Mouse (Mus musculus): ENCODE measurements around the gene Mafg. TPM values are rescaled to one million over a fixed set of nuclear protein-coding genes. Genes with fewer than 3 reads are reported as not detected.

Mafg gene
- polyA plus RNA-seq, 1 experiment from 2014 or later, result 36.4 TPM

DNA sequence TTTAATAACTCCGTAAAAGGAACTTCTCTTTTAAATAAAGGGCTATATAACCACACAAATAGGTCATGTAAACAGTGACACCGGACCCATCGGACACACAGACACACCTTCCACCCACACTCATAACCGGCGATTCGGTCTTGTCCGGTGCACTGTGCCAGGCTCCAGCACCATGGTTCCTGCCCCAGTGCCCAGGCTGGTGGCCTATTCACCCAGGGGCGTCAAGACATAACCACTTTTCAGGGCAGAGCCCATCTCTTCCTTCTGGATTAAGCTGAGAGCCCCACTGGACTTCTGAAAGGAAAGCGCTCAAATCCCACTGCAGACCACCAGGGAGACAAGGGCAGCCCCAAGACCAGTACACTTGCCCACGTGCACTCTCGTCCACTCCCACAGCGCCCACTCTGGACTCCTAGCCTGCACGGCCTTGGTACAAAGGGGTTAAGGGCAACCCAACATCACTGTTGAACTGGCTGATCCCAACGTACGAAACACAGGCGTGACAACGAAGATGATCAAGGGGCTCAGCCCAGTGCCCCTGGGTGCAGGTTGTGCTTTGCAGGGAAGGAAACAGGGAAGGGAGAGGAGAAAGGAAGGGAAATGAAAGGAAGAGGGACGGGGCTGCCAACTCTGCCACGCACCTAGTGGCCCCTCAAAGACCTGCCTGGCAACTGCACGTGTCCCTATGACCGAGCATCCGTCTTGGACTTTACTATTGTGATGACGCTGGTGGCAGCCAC, 4.6 kb downstream of the Mafg start:
- Histone ChIP-seq H3K9me3 (replicated peaks) (no peaks in the 10 kb centered on the region), H3K4me3 (replicated peaks) (no peak overlapping the region), H3K27me3 (no peaks in the 10 kb centered on the region), H3K36me3 (peaks cover 23% of the 10 kb centered on the region), H3K9ac (no peak overlapping the region), H3K4me1 (peaks cover 50% of the 10 kb centered on the region), H3K4me2 (replicated peaks) (no peak overlapping the region), H3K27ac (replicated peaks) (no peak overlapping the region)
- WGBS, result 92% methylated on average over 23 of the region's 23 CpGs
- no peak for ATAC-seq (ENCODE audit: insufficient number of reproducible peaks, low FRiP score, low TSS enrichment, low read depth)

DNA sequence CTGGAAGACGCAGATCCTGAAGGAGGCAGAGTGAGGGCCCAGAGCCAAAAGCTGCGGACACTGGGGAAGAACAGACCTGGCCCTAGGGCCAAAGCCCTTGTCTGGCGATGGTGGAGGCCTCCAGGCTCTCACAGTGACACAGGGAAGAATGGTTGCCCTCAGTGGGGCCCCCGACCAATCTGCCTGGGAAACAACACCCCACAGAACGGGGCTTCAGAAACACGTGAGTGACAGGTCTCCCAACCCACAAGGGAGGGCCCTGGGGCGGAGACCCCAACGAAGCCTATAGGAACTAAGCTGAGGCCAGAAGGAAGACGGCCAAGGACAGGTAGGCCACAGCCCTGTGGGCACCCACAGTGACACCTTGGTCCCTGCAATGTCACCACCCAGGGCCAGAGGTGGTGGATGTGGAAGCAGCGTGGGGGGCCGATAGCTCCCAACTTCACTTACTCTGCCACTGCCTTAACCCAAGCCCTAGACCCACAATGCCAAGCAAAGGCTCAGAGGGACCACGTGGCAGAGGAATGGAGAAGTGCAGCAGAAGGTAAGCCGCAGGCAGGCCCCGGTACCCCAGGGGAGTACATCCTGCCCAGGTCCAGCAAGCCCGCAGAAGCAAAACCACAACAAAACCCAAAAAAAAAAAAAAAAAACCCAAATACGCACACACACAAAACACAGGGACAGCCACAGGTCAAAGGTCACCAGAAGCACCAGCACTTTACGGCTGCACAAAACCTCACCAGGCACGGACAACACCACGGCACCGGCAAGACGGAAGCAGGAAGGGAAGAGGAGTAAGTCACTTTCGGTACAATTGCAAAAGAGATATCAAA, 5.7 kb downstream of the Mafg start:
- H3K4me1 ChIP-seq, result peaks cover 52% of the 10 kb centered on the region
- WGBS, result 79% methylated on average over 22 of the region's 22 CpGs
- no peaks in the 10 kb centered on the region for H3K9me3 ChIP-seq (replicated peaks)
- H3K4me3 ChIP-seq (replicated peaks), result no peak overlapping the region
- no peak overlapping the region for H3K9ac ChIP-seq
- H3K36me3 ChIP-seq, result peaks cover 31% of the 10 kb centered on the region
- H3K27ac ChIP-seq (replicated peaks), result no peak overlapping the region
- no peak overlapping the region for H3K4me2 ChIP-seq (replicated peaks)
- ATAC-seq (ENCODE audit: insufficient number of reproducible peaks, low FRiP score, low TSS enrichment, low read depth), result no peak
- no peaks in the 10 kb centered on the region for H3K27me3 ChIP-seq

- no peak overlapping the region for H3K27ac ChIP-seq (replicated peaks)
- peaks cover 35% of the 10 kb centered on the region for H3K36me3 ChIP-seq
- no peaks in the 10 kb centered on the region for H3K27me3 ChIP-seq
- no peak overlapping the region for H3K4me3 ChIP-seq (replicated peaks)
- 89% methylated on average over 11 of the region's 11 CpGs for WGBS
- H3K9me3 ChIP-seq (replicated peaks), result no peaks in the 10 kb centered on the region
- peaks cover 46% of the 10 kb centered on the region for H3K4me1 ChIP-seq
- H3K4me2 ChIP-seq (replicated peaks), result no peak overlapping the region
- H3K9ac ChIP-seq, result no peak overlapping the region
- ATAC-seq (ENCODE audit: insufficient number of reproducible peaks, low FRiP score, low TSS enrichment, low read depth), result no peak
Observed at GRCm38 (mm10) chr11:120626785-120627467, 6.5 kb downstream of the Mafg start.

DNA sequence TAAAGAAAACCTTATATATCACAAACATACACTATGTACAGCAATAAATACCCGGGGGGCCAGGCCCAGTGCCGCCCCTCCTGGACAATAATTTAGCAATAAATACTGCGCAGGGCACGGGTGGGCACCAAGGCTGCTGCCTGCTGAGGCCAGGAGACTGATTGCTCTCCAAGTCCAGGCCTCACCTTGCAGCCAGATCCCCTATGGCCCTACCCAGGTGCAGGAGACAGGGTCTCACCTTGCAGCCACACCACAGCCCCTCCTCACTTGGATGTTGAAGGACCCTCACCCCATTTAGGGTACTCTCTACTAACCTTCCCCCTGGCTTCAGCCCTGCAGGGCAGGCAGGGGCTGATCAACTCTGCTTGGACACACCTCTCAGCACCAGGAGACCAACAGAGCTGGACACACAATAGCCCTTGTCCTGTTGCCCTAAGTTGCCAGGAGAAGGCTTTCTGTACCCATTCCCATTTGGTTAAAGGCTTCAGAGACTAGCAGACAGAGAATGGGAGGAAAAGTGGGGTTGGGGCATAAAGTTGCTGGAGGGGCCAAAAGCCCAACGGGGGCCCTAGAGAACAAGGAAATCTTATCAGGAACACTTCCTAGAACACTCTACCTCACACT, 8.1 kb downstream of the Mafg start, which contains the start of gene Sirt7:
Sirt7 (minus strand) TSS at position 89 of the 624 bp plus-strand sequence.
- peak; percentile 21 for ATAC-seq (ENCODE audit: insufficient number of reproducible peaks, low FRiP score, low TSS enrichment, low read depth)
- H3K36me3 ChIP-seq, result peaks cover 52% of the 10 kb centered on the region

GRCm38 (mm10) chr11:120624680-120625111, 8.7 kb downstream of the Mafg start:
- H3K9me3 ChIP-seq (replicated peaks), result no peaks in the 10 kb centered on the region
- H3K9ac ChIP-seq, result peak overlapping the region; percentile 87
- H3K4me1 ChIP-seq, result peaks cover 25% of the 10 kb centered on the region
- peak overlapping the region; percentile 100 for H3K4me2 ChIP-seq (replicated peaks)
- H3K27me3 ChIP-seq, result no peaks in the 10 kb centered on the region
- 1% methylated on average over 53 of the region's 53 CpGs for WGBS
- H3K36me3 ChIP-seq, result peaks cover 57% of the 10 kb centered on the region
- peak; percentile 81 for ATAC-seq (ENCODE audit: insufficient number of reproducible peaks, low FRiP score, low TSS enrichment, low read depth)
- H3K27ac ChIP-seq (replicated peaks), result peak overlapping the region; percentile 80
- peak overlapping the region; percentile 100 for H3K4me3 ChIP-seq (replicated peaks)

More for the DNA sequence above, 8.1 kb downstream of the Mafg start, which contains the start of gene Sirt7:
- Histone ChIP-seq H3K9ac (peak within 1 kb of the TSS; percentile 87), H3K9me3 (replicated peaks) (no peaks in the 10 kb centered on the region), H3K4me3 (replicated peaks) (peak within 1 kb of the TSS; percentile 100), H3K27ac (replicated peaks) (peak within 1 kb of the TSS; percentile 80), H3K4me2 (replicated peaks) (peak within 1 kb of the TSS; percentile 100), H3K4me1 (peaks cover 31% of the 10 kb centered on the region), H3K27me3 (no peaks in the 10 kb centered on the region)
- WGBS, result 21% methylated on average over 5 of the region's 5 CpGs

GRCm38 (mm10) chr11:120623961-120624679, 9.3 kb downstream of the Mafg start:
- Histone ChIP-seq H3K27ac (replicated peaks) (peak overlapping the region; percentile 80), H3K9me3 (replicated peaks) (no peaks in the 10 kb centered on the region), H3K9ac (peak overlapping the region; percentile 87), H3K4me1 (peaks cover 20% of the 10 kb centered on the region), H3K4me2 (replicated peaks) (peak overlapping the region; percentile 100), H3K36me3 (peaks cover 53% of the 10 kb centered on the region), H3K27me3 (no peaks in the 10 kb centered on the region), H3K4me3 (replicated peaks) (peak overlapping the region; percentile 100)
- 13% methylated on average over 30 of the region's 30 CpGs for WGBS
- ATAC-seq (ENCODE audit: insufficient number of reproducible peaks, low FRiP score, low TSS enrichment, low read depth), result peak; percentile 67; the same call in 1 of the 2 replicates

- peaks cover 56% of the 10 kb centered on the region for H3K36me3 ChIP-seq
- H3K4me3 ChIP-seq (replicated peaks), result no peak overlapping the region
- no peak overlapping the region for H3K4me2 ChIP-seq (replicated peaks)
- H3K27me3 ChIP-seq, result no peaks in the 10 kb centered on the region
- H3K4me1 ChIP-seq, result peaks cover 22% of the 10 kb centered on the region
- 89% methylated on average over 6 of the region's 6 CpGs for WGBS
- no peak overlapping the region for H3K27ac ChIP-seq (replicated peaks)
- no peak overlapping the region for H3K9ac ChIP-seq
- ATAC-seq (ENCODE audit: insufficient number of reproducible peaks, low FRiP score, low TSS enrichment, low read depth), result no peak
- H3K9me3 ChIP-seq (replicated peaks), result no peaks in the 10 kb centered on the region
Observed at GRCm38 (mm10) chr11:120622805-120623204, 10.6 kb downstream of the Mafg start.

GRCm38 (mm10) chr11:120620195-120620594, 13.2 kb downstream of the Mafg start:
- WGBS, result 92% methylated on average over 14 of the region's 14 CpGs
- no peaks in the 10 kb centered on the region for H3K9me3 ChIP-seq (replicated peaks)
- H3K27ac ChIP-seq (replicated peaks), result no peak overlapping the region
- peaks cover 51% of the 10 kb centered on the region for H3K36me3 ChIP-seq
- ATAC-seq (ENCODE audit: insufficient number of reproducible peaks, low FRiP score, low TSS enrichment, low read depth), result no peak
- peaks cover 30% of the 10 kb centered on the region for H3K4me1 ChIP-seq
- no peaks in the 10 kb centered on the region for H3K27me3 ChIP-seq
- H3K4me2 ChIP-seq (replicated peaks), result no peak overlapping the region
- H3K9ac ChIP-seq, result no peak overlapping the region
- H3K4me3 ChIP-seq (replicated peaks), result no peak overlapping the region

DNA sequence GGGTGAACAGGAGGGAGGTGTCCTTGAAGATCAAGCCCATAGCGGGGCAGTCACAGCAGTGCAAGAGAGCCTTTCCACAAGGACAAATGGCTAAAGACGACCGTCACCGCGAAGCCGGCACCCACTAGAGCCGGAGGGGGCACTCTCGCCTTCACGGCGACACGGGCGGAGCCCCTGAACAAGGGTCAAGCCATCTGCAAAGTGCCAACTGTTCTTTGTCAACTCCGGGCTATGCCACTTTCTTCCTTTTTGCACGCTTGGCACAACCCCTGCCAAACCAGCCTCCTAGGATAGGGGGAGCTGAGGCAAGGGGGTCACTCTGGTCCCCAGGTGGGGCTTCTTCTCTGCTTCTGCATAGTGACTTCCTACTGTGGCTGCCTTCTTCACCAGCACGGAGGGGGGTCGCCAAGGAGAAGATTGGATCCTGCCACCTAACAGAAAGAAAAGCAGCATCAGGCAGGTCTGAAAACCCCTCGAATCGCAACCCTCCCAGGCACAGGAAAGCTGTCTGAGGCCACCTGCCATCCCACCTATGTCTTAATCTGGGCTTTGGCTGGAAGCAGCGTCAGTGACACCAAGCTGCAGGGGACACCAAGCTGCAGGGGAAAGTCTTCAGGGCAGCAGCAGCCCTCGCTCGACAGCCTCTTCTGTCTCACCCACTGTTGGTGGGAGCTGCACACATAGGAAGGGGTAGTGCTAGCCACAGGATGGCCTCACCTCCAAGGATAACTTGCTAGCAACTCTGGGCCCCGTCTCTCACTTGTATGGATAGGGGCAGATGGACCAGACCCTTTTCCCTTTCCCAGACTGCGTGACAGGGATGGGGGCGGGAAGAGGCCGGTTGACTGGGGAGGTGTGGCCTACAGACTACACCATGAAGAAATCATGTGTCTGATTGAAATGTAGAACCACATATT, 14.5 kb downstream of the Mafg start:
- Histone ChIP-seq H3K4me2 (replicated peaks) (no peak overlapping the region), H3K27ac (replicated peaks) (no peak overlapping the region), H3K9me3 (replicated peaks) (no peaks in the 10 kb centered on the region), H3K36me3 (peaks cover 60% of the 10 kb centered on the region), H3K9ac (no peak overlapping the region), H3K4me1 (peaks cover 21% of the 10 kb centered on the region), H3K4me3 (replicated peaks) (no peak overlapping the region), H3K27me3 (no peaks in the 10 kb centered on the region)
- ATAC-seq (ENCODE audit: insufficient number of reproducible peaks, low FRiP score, low TSS enrichment, low read depth), result no peak
- 93% methylated on average over 25 of the region's 25 CpGs for WGBS

Measured in embryonic facial prominence, embryonic 15.5 days (tissue).